Mouse (Mus musculus): ENCODE measurements around the gene Ms4a10.

Ms4a10 gene

GRCm38 (mm10) chr19:10916506-10916905 is 58.0 kb downstream of the Ms4a10 start:
- DNase-seq = no peak

DNA sequence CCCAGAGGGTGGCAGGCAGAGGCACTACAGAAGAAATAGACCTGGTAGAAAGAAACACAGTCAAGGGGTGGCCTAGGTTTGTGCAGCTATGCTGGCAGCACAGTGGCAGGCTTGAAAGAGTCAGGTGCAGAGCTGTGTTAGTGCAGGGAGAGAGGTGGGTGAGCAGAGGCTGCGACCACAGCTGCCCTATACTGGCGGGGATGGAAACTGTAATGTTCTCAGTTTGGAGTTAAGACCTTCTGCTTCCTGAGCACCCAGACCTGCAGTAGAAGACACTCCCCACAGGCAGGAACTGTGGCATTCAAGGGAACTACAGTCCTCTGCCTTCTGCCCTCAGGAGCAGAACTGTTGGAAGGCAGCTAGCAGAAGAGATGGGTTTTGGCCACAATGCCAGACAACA is 59.6 kb downstream of the Ms4a10 start:
- no peak for DNase-seq

DNA sequence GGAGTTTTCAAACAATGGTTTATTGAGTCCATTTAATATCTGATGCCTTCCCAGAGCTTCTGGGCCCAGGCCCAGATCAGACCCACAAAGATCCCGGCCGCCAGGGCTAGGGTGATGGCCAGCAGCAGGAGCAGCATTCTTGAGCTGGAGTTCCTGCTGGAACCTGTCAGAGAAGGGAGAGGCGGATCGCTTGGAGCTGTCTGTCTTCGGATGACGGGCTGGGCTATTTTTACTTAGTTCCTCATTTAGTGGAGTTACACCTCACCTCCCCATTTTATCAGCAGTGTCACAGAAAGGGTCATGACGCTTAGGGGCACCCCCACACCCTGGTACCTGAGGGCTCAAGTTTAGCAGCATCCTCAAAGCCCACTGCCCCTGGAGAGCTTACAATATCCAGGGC is 60.2 kb downstream of the Ms4a10 start:
- DNase-seq = no peak

Data from cerebellum, adult 11-12 months (tissue).